Mouse (Mus musculus) intestine, embryonic 16.5 days (tissue): ENCODE measurements around the gene Gm49405. TPM values are rescaled to one million over a fixed set of nuclear protein-coding genes. Genes with fewer than 3 reads are reported as not detected.
"Not testable (repeated sequence)": the region's sequence is repeated elsewhere in the genome, so short reads cannot be mapped to it uniquely, and the experiment has no call there.

Experiments used
- ATAC-seq: fragments of 200-750 bp; cut with Nextera tagmentation; 2 replicates; pipeline ENCODE4 v1.8.0; 2017; ENCODE audit warnings: moderate TSS enrichment, moderate library complexity
- H3K27ac ChIP-seq: fragments of 300-500 bp; sonication (generic); 2 replicates; pipeline ENCODE4 v1.5.1; 2014; ENCODE audit warnings: mild to moderate bottlenecking, low read length
- H3K27me3 ChIP-seq: fragments of 300-500 bp; sonication (generic); replicated peaks from 2 replicates; pipeline ENCODE4 v1.6.1; 2014; ENCODE audit warnings: low read length, control low read depth, mixed read lengths; ENCODE audit not compliant: control insufficient read depth, insufficient read depth
- H3K36me3 ChIP-seq: fragments of 300-500 bp; sonication (generic); 2 replicates; pipeline ENCODE4 v1.6.1; 2014; ENCODE audit warnings: low read length, control low read depth; ENCODE audit not compliant: control insufficient read depth, insufficient read depth
- H3K4me1 ChIP-seq: fragments of 300-500 bp; sonication (generic); 2 replicates; pipeline ENCODE4 v1.6.1; 2014; ENCODE audit warnings: low read length, control low read depth, mixed read lengths; ENCODE audit not compliant: control insufficient read depth, insufficient read depth
- H3K4me2 ChIP-seq: fragments of 300-500 bp; sonication (generic); 2 replicates; pipeline ENCODE4 v1.6.1; 2014; ENCODE audit warnings: low read depth, low read length, control low read depth
- H3K4me3 ChIP-seq: fragments of 300-500 bp; sonication (generic); 2 replicates; pipeline ENCODE4 v1.5.1; 2014; ENCODE audit warnings: mild to moderate bottlenecking, low read length
- H3K9ac ChIP-seq: fragments of 300-500 bp; sonication (generic); 2 replicates; pipeline ENCODE4 v1.6.1; 2014; ENCODE audit warnings: low read depth, low read length
- H3K9me3 ChIP-seq: fragments of 300-500 bp; sonication (generic); 2 replicates; pipeline ENCODE4 v1.6.1; 2016; ENCODE audit warnings: low read length, control low read depth; ENCODE audit not compliant: control insufficient read depth
- WGBS: fragments of 180-500 bp; shearing (Covaris S2); extraction: QIAGEN DNeasy Blood & Tissue Kit; methylation state at CpG from one replicate; pipeline ENCODE4 v1.1.7; 2014; 5-methylcytosine and 5-hydroxymethylcytosine counted together
- polyA plus RNA-seq: library from polyadenylated mRNA; unstranded; fragments of >200 nt; fragmentation: Nextera tagmentation; extraction: Ambion mirVana; gene quantifications from 2 replicates; pipeline ENCODE4 v1.2.1, GENCODE M21; 2015

Gene Gm49405
- polyA plus RNA-seq, 1 experiment from 2014 or later: 2.4 TPM

DNA sequence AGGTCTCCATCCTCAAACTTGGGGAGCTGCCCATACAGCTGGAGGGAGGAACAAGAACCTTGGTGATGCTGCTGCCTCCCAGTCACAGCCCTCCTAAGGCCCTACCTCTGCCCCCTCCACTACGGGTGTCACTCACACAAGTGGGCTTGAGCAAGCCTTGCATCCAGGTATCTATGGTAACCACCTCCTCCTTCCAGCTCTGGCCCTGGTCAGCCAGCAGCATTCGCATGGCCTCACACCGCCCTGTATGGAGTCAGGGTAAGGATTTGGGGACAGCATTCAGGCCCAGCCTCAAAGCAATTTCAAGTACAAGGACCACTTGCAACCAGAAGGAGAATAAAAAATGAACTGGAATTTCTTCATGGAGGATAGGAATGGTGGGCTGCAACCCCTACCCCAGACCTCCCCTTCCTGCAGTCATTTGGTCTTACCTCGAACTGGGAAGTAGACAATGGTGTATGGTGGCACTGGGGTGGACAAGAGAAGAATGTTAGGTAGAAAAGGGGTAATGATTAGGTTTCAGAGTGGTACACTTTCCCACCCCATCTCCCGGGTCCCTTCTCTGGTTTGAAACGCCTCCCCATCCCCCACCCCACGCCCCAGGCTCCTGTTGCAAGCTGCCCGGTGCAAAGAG is 36.8 kb downstream of the Gm49405 start:
- H3K4me3 ChIP-seq: peak overlapping the region; percentile 72
- peak overlapping the region; percentile 84 for H3K27ac ChIP-seq
- WGBS: 25% methylated on average over 7 of the region's 8 CpGs
- H3K36me3 ChIP-seq, H3K9me3 ChIP-seq, H3K27me3 ChIP-seq: not testable (repeated sequence)
- peak overlapping the region; percentile 86 for H3K9ac ChIP-seq
- peak overlapping the region; percentile 80 for H3K4me2 ChIP-seq
- H3K4me1 ChIP-seq: peaks cover 16% of the 10 kb centered on the region
- ATAC-seq: peak; percentile 5; the same call in 1 of the 2 replicates

DNA sequence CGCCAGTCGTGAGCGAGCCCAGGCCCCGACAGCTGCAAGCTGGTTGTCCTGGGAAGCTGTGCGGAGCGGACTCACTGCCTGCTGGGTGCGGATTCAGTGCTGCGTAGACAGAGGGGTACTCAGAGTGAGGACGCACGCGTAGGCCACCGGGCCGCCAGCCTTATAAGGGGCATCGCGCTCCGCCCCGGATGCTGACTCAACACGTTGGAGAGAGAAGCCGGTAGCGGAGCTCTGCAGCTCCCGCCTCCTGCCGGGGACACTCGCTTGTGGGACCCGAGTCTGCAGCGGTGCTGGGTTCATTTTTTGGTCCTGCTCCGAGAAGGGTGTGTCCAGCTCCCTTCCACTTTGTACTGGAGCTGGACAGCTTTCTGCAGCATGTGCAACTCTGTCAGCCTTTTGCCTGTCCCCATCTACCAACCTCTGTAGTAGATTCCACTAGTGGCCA is 37.4 kb downstream of the Gm49405 start, which contains the start of gene Gstp1:
Gene Gstp1 (minus strand): TSS at position 198 of the 445 bp plus-strand sequence.
- no peaks in the 10 kb centered on the region for H3K9me3 ChIP-seq
- peak within 1 kb of the TSS; percentile 86 for H3K9ac ChIP-seq
- H3K36me3 ChIP-seq: 0 out of 2 replicates have a peak, but pooled peaks cover 2% of the 10 kb centered on the region
- peaks cover 16% of the 10 kb centered on the region for H3K4me1 ChIP-seq
- H3K4me2 ChIP-seq: peak within 1 kb of the TSS; percentile 80
- peak within 1 kb of the TSS; percentile 84 for H3K27ac ChIP-seq
- ATAC-seq: peak; percentile 78
- no peaks in the 10 kb centered on the region for H3K27me3 ChIP-seq
- H3K4me3 ChIP-seq: peak within 1 kb of the TSS; percentile 72
- WGBS: under 1% methylated on average over 26 of the region's 26 CpGs

- H3K27ac ChIP-seq: not testable (repeated sequence)
These were observed 40.5 kb downstream of the Gm49405 start for GRCm38 (mm10) chr19:4040941-4041340.

DNA sequence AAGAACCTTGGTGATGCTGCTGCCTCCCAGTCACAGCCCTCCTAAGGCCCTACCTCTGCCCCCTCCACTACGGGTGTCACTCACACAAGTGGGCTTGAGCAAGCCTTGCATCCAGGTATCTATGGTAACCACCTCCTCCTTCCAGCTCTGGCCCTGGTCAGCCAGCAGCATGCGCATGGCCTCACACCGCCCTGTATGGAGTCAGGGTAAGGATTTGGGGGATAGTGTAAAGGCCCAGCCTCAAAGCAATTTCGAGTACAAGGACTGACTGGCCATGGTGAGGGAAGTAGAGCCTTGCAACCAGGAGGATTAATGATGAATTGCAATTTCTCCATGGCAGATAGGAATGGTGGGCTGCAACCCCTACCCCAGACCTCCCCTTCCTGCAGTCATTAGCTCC is 41.1 kb downstream of the Gm49405 start:
- H3K4me2 ChIP-seq, H3K27me3 ChIP-seq, ATAC-seq, H3K4me3 ChIP-seq, H3K27ac ChIP-seq, H3K36me3 ChIP-seq, H3K9ac ChIP-seq, H3K4me1 ChIP-seq, H3K9me3 ChIP-seq: not testable (repeated sequence)
- WGBS: 82% methylated on average over 3 of the region's 4 CpGs

More at GRCm38 (mm10) chr19:4040941-4041340, 40.5 kb downstream of the Gm49405 start:
- H3K9me3 ChIP-seq, ATAC-seq, H3K4me2 ChIP-seq, H3K36me3 ChIP-seq, H3K4me3 ChIP-seq, H3K27me3 ChIP-seq, H3K9ac ChIP-seq: not testable (repeated sequence)
- 93% methylated on average over 5 of the region's 5 CpGs for WGBS
- H3K4me1 ChIP-seq: peaks cover 13% of the 10 kb centered on the region

DNA sequence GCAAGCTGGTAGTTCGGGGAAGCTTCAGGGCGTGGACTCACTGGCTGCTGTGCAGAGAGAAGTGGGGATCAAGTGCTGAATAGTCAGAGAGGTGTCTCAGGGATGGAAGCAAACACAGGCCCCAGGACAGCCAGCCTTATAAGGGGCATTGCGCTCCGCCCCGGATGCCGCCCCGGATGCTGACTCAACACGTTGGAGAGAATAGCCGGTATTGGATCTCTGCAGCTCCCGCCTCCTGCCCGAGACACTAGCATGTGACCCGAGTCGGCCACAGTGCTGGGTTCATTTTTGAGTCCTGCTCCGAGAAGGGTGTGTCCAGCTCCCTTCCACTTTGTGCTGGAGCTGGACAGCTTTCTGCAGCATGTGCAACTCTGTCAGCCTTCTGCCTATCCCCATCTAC is 41.7 kb downstream of the Gm49405 start:
- no peaks in the 10 kb centered on the region for H3K36me3 ChIP-seq
- peaks cover 8% of the 10 kb centered on the region for H3K4me1 ChIP-seq
- ATAC-seq: 0 out of 2 replicates have a peak, but pooled peaks have one; percentile 3
- H3K4me3 ChIP-seq: no peak overlapping the region
- no peaks in the 10 kb centered on the region for H3K9me3 ChIP-seq
- no peak overlapping the region for H3K9ac ChIP-seq
- peak overlapping the region; percentile 59 for H3K27ac ChIP-seq
- no peaks in the 10 kb centered on the region for H3K27me3 ChIP-seq
- peak overlapping the region; percentile 18; the same call in 1 of the 2 replicates for H3K4me2 ChIP-seq
- 61% methylated on average over 14 of the region's 14 CpGs for WGBS

DNA sequence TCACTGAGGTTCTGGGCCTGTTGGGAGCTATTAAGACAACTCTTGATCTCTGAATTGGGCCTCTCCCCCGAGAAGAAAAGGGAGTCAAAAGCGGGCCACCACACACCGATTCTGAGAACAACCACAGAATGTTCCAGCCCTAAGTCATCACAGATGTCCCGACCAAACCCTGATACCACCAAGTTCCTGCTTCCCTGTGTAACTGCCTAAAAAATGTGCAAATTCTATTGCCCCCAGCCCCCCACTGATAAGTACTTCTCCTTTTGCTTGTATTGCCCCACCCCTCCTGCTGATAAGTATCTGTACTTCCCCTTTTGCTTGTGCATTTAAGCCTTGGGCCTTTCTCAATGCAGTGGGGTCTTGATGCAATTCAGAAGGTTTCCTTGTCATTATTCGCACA is 43.7 kb downstream of the Gm49405 start:
- H3K9me3 ChIP-seq, H3K36me3 ChIP-seq, H3K4me2 ChIP-seq, H3K27ac ChIP-seq, H3K27me3 ChIP-seq, ATAC-seq, H3K4me1 ChIP-seq, H3K4me3 ChIP-seq, H3K9ac ChIP-seq: not testable (repeated sequence)
- 85% methylated on average over 5 of the region's 5 CpGs for WGBS

DNA sequence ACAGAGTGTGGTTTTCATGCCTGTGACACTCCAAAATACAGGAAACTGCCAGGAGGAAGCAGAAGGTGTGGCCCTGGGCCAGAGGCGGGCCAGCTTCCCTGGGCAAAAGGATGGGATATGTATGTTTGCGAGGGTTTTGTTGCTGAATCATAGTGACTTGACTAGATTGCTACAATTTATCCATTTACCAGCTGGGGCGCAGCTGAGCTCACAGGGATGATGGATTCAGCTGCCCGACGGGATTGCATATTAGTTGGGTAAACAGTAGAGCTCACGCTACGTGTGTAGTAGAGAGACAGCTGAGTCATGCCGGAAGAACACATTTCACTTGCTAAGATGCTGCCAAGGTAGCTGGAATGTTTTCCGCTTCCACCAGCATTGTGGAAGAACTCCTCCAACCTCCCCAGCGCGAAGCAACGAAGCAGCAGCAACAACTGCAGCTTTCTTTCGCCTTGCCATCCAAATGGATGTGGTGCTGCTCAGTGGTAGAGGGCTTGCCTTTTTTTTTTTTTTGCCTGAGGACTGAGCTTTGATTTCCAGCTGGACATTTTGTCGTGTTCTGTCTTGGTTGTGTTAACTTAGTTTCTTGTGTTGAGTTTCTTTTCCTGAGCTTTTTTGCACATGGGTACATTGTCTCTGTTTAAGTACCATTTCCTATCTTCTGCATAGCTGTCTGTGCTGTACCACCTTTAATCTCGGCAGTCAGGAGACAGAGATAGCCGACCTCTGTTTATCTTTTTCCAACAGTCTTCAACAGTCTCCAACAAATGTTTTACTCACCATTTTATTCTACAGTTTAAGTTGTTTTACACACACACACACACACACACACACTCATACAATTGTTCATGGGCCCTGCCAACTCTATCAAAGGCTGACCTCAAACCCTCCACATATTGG is 45.8 kb downstream of the Gm49405 start, which contains the start of gene Gstp2:
Gene Gstp2 (minus strand): TSS at position 58 of the 900 bp plus-strand sequence.
- peak within 1 kb of the TSS; percentile 94 for H3K27ac ChIP-seq
- peak; percentile 77 for ATAC-seq
- no peaks in the 10 kb centered on the region; the same call in 1 of the 2 replicates for H3K9me3 ChIP-seq
- no peak within 1 kb of the TSS for H3K4me3 ChIP-seq
- no peaks in the 10 kb centered on the region for H3K36me3 ChIP-seq
- H3K27me3 ChIP-seq: no peaks in the 10 kb centered on the region
- peak within 1 kb of the TSS; percentile 23; the same call in 1 of the 2 replicates for H3K4me2 ChIP-seq
- 29% methylated on average over 16 of the region's 16 CpGs for WGBS
- no peak within 1 kb of the TSS for H3K9ac ChIP-seq
- H3K4me1 ChIP-seq: peaks cover 4% of the 10 kb centered on the region; the same call in 1 of the 2 replicates

DNA sequence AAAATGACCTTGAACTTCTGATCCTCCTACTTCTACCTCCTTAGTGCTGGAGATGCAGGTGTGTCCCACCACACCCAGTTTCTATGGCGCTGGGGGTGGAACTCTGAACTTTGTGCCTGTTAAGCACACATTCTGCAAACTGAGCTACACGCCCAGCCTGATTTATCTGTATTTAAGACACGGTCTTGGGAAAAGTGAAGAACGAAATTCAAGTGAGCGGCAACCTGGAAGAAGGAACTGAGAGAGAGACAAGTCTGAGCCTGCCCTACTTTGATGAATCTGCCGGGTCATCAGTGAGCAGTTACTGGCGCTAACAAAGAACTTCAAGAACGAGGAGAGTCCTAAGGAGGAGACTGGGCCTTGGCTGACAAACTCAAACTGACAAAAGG is 46.4 kb downstream of the Gm49405 start:
- ATAC-seq: peak; percentile 87
- Histone ChIP-seq H3K9me3 (no peaks in the 10 kb centered on the region; the same call in 1 of the 2 replicates), H3K4me1 (peaks cover 4% of the 10 kb centered on the region; the same call in 1 of the 2 replicates), H3K9ac (0 out of 2 replicates have a peak overlapping the region, but pooled peaks have one; percentile 12), H3K36me3 (no peaks in the 10 kb centered on the region), H3K27me3 (no peaks in the 10 kb centered on the region), H3K4me2 (peak overlapping the region; percentile 19), H3K4me3 (no peak overlapping the region), H3K27ac (peak overlapping the region; percentile 94)
- 63% methylated on average over 8 of the region's 8 CpGs for WGBS

- H3K9ac ChIP-seq: no peak overlapping the region
- no peaks in the 10 kb centered on the region for H3K36me3 ChIP-seq
- WGBS: 22% methylated on average over 4 of the region's 4 CpGs
- no peak for ATAC-seq
- no peak overlapping the region for H3K4me3 ChIP-seq
- peaks cover 4% of the 10 kb centered on the region; the same call in 1 of the 2 replicates for H3K4me1 ChIP-seq
- H3K9me3 ChIP-seq: no peaks in the 10 kb centered on the region; the same call in 1 of the 2 replicates
- no peak overlapping the region for H3K27ac ChIP-seq
- H3K4me2 ChIP-seq: no peak overlapping the region
- H3K27me3 ChIP-seq: no peaks in the 10 kb centered on the region
These were observed 47.4 kb downstream of the Gm49405 start for GRCm38 (mm10) chr19:4047859-4048258.
